Mouse (Mus musculus): ENCODE results near the gene Gm1123.

GRCm38 (mm10) chr9:99081308-99081707 is 45.8 kb upstream of the Gm1123 start:
- TF ChIP-seq CTCF (IDR thresholded peaks at IDR 0.05; ENCODE audit: insufficient read depth, low read depth, low read length) = no peak
- TF ChIP-seq POLR2A (IDR thresholded peaks at IDR 0.05; ENCODE audit: insufficient read depth, low read depth, low read length) = no peak
